Mouse (Mus musculus) stomach, embryonic 16.5 days (tissue): ENCODE measurements around the gene Pard3b. TPM values are rescaled to one million over a fixed set of nuclear protein-coding genes. Genes with fewer than 3 reads are reported as not detected.

Source experiments
- ATAC-seq: fragments of 200-750 bp; cut with Nextera tagmentation; 2 replicates; pipeline ENCODE4 v1.8.0; 2017; ENCODE audit warnings: moderate number of reproducible peaks, moderate TSS enrichment; ENCODE audit not compliant: insufficient read depth, low FRiP score
- H3K27ac ChIP-seq: fragments of 300-500 bp; sonication (generic); 2 replicates; pipeline ENCODE4 v1.5.1; 2014; ENCODE audit warnings: low read length
- H3K27me3 ChIP-seq: fragments of 300-500 bp; sonication (generic); 2 replicates; pipeline ENCODE4 v1.6.1; 2014; ENCODE audit warnings: low read length, control low read depth, mixed read lengths; ENCODE audit not compliant: control insufficient read depth, insufficient read depth
- H3K36me3 ChIP-seq: fragments of 300-500 bp; sonication (generic); 2 replicates; pipeline ENCODE4 v1.6.1; 2014; ENCODE audit warnings: low read length; ENCODE audit not compliant: control insufficient read depth, insufficient read depth
- H3K4me1 ChIP-seq: fragments of 300-500 bp; sonication (generic); 2 replicates; pipeline ENCODE4 v1.6.1; 2014; ENCODE audit warnings: low read length, control low read depth, mixed read lengths; ENCODE audit not compliant: control insufficient read depth, insufficient read depth
- H3K4me2 ChIP-seq: fragments of 300-500 bp; sonication (generic); 2 replicates; pipeline ENCODE4 v1.6.1; 2014; ENCODE audit warnings: low read depth, low read length, mixed read lengths
- H3K4me3 ChIP-seq: fragments of 300-500 bp; sonication (generic); replicated peaks from 2 replicates; pipeline ENCODE4 v1.5.1; 2014; ENCODE audit warnings: mild to moderate bottlenecking, low read length
- H3K9ac ChIP-seq: fragments of 300-500 bp; sonication (generic); 2 replicates; pipeline ENCODE4 v1.6.1; 2014; ENCODE audit warnings: low read length
- H3K9me3 ChIP-seq: fragments of 300-500 bp; sonication (generic); replicated peaks from 2 replicates; pipeline ENCODE4 v1.6.1; 2016; ENCODE audit warnings: low read length, control low read depth; ENCODE audit not compliant: control insufficient read depth
- WGBS: fragments of 180-500 bp; shearing (Covaris S2); extraction: QIAGEN DNeasy Blood & Tissue Kit; methylation state at CpG from one replicate; pipeline ENCODE4 v1.1.7; 2014; 5-methylcytosine and 5-hydroxymethylcytosine counted together
- polyA plus RNA-seq: library from polyadenylated mRNA; unstranded; fragments of >200 nt; fragmentation: Nextera tagmentation; extraction: Ambion mirVana; gene quantifications from 2 replicates; pipeline ENCODE4 v1.2.1, GENCODE M21; 2015

The Pard3b gene
- polyA plus RNA-seq, 1 experiment from 2014 or later: 15.7 TPM

DNA sequence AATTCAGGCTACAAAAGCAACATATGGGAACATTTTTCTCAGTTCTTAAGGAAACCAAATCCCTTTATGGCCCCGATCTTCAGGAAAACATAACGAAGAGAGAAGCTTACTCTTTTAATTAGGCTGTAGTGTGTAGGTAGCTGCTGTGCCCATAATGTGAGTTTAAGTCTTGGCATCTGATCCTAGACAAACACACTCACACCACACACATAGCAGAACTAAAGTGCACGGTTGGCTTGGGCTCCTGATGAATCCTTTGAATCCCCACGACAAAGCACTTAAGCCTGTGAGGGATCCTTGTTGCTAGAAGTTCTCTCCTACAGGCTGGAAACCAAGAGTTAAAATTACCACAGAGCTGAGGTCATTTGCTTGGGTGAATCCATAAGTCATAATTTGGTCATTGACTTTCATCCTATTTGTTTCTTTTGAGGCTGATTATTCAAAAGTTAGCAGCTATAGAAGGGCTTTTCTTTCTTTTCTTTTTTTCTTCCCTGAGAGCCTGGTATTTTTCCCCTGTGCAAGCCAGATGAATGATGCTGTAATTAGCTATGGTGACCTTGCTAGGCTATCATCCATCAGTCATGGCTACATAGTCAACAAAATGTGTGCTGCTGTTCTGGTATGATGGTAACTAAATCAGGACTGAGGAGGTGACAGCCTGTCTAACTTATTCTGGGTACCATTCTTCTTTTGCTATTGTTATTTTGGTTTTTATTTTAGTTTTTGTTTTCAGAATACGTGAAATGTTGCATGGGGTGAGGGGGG lies 378.1 kb downstream of the Pard3b start:
- no peak overlapping the region for H3K9ac ChIP-seq
- ATAC-seq: no peak
- H3K27ac ChIP-seq: no peak overlapping the region
- H3K27me3 ChIP-seq: no peaks in the 10 kb centered on the region
- H3K36me3 ChIP-seq: no peaks in the 10 kb centered on the region
- H3K9me3 ChIP-seq: no peaks in the 10 kb centered on the region
- H3K4me3 ChIP-seq: no peak overlapping the region
- H3K4me1 ChIP-seq: peaks cover 8% of the 10 kb centered on the region; the same call in 1 of the 2 replicates
- WGBS: 50% methylated on average over 5 of the region's 5 CpGs
- no peak overlapping the region for H3K4me2 ChIP-seq

DNA sequence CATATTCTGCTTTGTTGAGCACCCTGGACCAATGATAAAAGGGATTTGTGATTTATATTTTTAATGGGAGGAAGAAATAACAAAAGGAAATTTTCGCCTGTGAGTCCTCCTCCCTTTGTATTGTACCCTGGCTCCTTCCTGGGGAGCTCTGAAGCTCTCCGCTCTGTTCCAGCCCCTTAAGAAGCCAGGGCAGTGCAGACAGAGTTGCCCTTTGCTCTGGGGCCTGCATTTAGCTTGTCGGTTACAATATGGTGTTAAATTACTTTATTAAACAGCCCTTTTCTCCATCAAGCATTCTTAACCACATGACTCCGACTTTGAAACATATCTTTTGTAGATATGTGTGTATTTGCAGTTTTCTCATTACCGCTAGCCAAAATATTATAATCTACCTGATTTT lies 379.7 kb downstream of the Pard3b start:
- Histone ChIP-seq H3K9me3 (no peaks in the 10 kb centered on the region), H3K9ac (no peak overlapping the region), H3K27ac (no peak overlapping the region), H3K4me2 (no peak overlapping the region), H3K36me3 (no peaks in the 10 kb centered on the region), H3K27me3 (no peaks in the 10 kb centered on the region), H3K4me3 (no peak overlapping the region), H3K4me1 (peaks cover 8% of the 10 kb centered on the region; the same call in 1 of the 2 replicates)
- ATAC-seq: no peak
- WGBS: 43% methylated on average over 5 of the region's 5 CpGs

DNA sequence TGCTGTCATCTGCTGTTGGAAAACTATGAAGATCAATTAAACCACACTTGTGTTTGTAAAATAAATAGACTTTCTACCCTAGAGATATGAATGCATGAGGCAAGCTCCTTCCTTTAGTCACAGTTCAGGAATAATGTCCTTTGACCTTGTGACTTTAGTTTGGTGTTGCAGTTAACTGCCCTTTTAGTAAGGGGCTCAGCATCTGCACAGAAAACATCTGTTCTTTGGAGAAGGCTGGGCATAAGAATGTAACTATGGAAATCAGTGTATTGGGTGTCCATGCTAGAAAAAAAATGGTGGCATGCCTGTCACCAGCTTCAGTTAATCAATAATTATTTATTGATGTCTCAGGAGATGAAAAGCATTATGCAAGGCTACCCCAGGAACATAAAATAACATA lies 381.1 kb downstream of the Pard3b start:
- Histone ChIP-seq H3K4me1 (peaks cover 8% of the 10 kb centered on the region; the same call in 1 of the 2 replicates), H3K27ac (no peak overlapping the region), H3K4me3 (no peak overlapping the region), H3K9me3 (no peaks in the 10 kb centered on the region), H3K27me3 (no peaks in the 10 kb centered on the region), H3K9ac (no peak overlapping the region), H3K4me2 (no peak overlapping the region), H3K36me3 (no peaks in the 10 kb centered on the region)
- ATAC-seq: no peak

DNA sequence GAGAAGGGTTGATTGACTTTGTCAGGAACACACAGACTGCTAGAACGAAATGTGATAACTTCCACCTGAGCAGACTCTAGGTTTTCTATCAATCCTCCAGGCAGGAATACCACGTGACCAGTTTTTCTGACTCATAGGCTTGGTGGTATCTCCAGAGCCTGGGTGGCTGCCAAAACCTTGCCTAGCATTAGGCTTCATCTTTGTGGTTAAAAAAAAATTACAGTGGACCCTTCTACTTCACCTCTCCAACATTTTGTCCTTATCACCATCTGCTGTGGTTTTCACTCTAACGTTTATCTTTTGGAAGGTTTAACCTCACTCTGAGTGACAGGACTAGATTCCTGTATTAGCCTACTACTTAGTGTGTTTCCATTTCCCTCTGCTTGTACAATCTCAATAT lies 403.1 kb downstream of the Pard3b start:
- Histone ChIP-seq H3K9ac (no peak overlapping the region), H3K4me1 (no peaks in the 10 kb centered on the region), H3K36me3 (no peaks in the 10 kb centered on the region), H3K27ac (no peak overlapping the region), H3K4me2 (no peak overlapping the region), H3K9me3 (no peaks in the 10 kb centered on the region), H3K27me3 (no peaks in the 10 kb centered on the region), H3K4me3 (no peak overlapping the region)
- ATAC-seq: peak; percentile 56; the same call in 1 of the 2 replicates
- 49% methylated on average over 3 of the region's 3 CpGs for WGBS

DNA sequence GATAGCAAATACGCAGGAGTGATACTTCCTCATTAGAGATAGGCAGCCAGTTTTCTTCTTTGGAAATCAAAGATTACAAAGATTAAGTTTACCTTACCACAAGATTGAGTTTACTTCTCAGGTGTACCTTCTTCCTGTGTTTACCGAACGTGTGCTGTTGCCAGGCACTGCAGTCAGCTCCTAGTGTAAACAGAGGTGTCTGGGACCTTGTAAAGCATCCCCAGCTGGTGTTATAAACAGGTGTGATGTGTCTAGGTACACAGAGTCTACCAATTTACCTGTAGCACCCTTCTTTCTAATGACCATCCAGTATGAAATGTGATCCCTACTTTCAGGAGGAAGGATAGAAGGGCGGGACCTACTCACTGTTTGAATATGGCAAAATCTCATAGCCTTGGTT lies 410.0 kb downstream of the Pard3b start:
- H3K27me3 ChIP-seq: no peaks in the 10 kb centered on the region

DNA sequence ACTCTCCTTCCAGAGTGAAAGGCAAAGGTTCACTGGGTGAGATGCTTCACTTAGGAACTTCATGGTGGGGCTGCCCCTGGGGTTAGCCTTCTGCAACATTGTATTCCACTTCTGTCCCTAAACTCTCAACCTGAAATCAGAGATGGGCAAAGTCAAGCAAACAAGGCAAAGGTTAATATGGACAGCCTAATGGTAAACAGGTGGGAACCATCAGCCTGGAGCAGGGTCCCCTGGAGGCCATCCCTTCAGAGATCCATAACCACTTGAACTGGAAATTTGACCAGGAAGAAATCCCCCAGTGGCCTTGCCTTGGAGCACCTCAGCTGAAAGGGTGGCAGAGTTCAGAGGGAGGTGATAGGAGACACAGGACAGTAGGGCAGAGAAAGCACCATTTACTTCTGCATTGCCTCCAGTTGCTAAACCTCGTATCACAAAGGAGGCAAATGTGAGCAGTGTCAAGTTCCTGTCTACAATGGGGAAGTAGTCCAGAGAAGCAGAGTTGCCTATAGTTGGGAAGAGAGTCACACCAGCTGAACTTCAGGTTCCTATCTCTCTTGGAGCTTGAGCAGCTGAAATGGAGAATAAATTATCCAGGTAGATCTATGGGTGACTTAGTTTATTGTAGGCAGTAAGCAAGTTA lies 412.7 kb downstream of the Pard3b start:
- Histone ChIP-seq H3K4me3 (no peak overlapping the region), H3K9me3 (no peaks in the 10 kb centered on the region), H3K4me1 (peaks cover 7% of the 10 kb centered on the region), H3K36me3 (no peaks in the 10 kb centered on the region), H3K9ac (no peak overlapping the region), H3K4me2 (no peak overlapping the region), H3K27ac (no peak overlapping the region), H3K27me3 (no peaks in the 10 kb centered on the region)
- ATAC-seq: no peak
- 54% methylated on average over 1 of the region's 1 CpGs for WGBS

More for the DNA sequence above, 410.0 kb downstream of the Pard3b start:
- Histone ChIP-seq H3K4me3 (no peak overlapping the region), H3K4me1 (peaks cover 7% of the 10 kb centered on the region), H3K27ac (no peak overlapping the region), H3K9me3 (no peaks in the 10 kb centered on the region), H3K4me2 (no peak overlapping the region), H3K9ac (no peak overlapping the region), H3K36me3 (no peaks in the 10 kb centered on the region)
- WGBS: 32% methylated on average over 4 of the region's 4 CpGs
- ATAC-seq: no peak

DNA sequence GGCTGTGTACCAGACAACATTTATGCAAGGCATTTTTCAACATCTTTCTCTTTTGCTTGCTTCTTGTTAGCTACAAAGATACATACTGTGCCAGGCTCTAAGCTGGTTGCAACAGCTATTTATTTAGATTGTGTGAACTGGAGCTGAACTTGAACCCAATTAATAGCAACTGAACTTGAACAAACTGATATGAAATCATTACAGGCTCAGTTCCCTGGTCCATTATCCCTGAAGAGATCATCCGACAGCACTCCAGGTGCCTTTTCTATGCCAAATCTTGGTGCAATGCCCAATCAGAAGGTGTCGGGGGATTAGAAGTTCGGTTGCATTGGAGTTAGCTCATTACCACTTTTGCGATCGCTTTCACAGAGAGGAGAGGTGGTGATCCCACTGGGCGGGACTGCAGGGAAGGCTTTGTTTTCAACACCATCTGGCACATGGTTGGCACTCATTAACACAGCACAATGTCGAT lies 414.6 kb downstream of the Pard3b start:
- Histone ChIP-seq H3K9ac (no peak overlapping the region), H3K36me3 (no peaks in the 10 kb centered on the region), H3K27me3 (no peaks in the 10 kb centered on the region), H3K4me1 (peaks cover 2% of the 10 kb centered on the region), H3K4me3 (no peak overlapping the region), H3K27ac (no peak overlapping the region), H3K9me3 (no peaks in the 10 kb centered on the region), H3K4me2 (no peak overlapping the region)
- ATAC-seq: no peak
- 77% methylated on average over 7 of the region's 7 CpGs for WGBS

DNA sequence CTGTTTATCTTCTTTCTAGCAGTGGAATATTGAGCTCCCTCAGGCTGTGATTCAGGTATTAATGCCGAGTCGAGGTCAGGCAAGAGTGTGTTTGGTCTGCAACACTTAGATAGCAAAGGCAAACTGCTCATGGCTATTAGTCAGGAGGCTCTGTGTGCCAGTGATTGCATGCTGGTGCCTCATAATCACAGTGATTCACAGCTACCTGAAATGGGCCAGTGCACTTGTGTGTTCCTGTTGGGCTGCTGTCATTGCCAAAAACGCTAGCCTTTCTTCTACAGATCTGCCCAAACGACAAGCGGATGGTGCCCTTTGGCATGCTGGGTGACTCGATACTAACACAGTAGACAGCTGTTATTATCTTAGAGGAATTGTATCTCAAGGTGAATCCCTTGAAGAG lies 416.7 kb downstream of the Pard3b start:
- no peaks in the 10 kb centered on the region for H3K36me3 ChIP-seq
- no peak for ATAC-seq
- H3K4me1 ChIP-seq: no peaks in the 10 kb centered on the region
- no peaks in the 10 kb centered on the region for H3K9me3 ChIP-seq
- no peaks in the 10 kb centered on the region for H3K27me3 ChIP-seq
- no peak overlapping the region for H3K9ac ChIP-seq
- no peak overlapping the region for H3K4me3 ChIP-seq
- H3K27ac ChIP-seq: no peak overlapping the region
- 69% methylated on average over 6 of the region's 6 CpGs for WGBS
- H3K4me2 ChIP-seq: no peak overlapping the region

DNA sequence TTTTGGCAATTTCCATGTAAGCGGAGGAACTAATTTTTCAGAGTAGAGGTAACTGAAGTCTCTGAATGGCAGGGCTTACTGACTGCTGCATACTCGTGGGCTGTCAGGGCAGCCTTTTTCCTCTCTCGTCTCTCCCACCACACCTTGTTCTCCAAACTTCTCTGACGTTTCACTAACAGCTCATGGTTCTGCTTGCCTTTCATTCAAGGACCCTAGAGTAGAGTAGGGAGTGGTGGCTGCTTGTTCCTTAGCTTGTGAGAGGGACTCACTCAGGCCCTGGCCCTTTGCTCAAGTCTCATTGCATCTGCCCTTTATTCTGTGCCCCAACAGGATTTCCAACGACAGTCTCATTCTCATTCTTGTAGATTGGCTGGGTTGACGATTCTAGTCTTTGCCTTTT lies 432.0 kb downstream of the Pard3b start:
- Histone ChIP-seq H3K9ac (no peak overlapping the region), H3K27ac (no peak overlapping the region), H3K4me1 (no peaks in the 10 kb centered on the region), H3K4me3 (no peak overlapping the region), H3K9me3 (no peaks in the 10 kb centered on the region; the same call in 1 of the 2 replicates), H3K4me2 (no peak overlapping the region), H3K36me3 (peaks cover 7% of the 10 kb centered on the region; the same call in 1 of the 2 replicates), H3K27me3 (no peaks in the 10 kb centered on the region)
- no peak for ATAC-seq
- WGBS: 71% methylated on average over 6 of the region's 6 CpGs
